Mouse (Mus musculus) limb, embryonic 10.5 days (tissue): ENCODE measurements around the gene Fryl. TPM values are rescaled to one million over a fixed set of nuclear protein-coding genes. Genes with fewer than 3 reads are reported as not detected.

Experiments
- DNase-seq: peaks from one replicate; pipeline ENCODE4 v3.0.0-alpha.2; 2017; ENCODE audit warnings: low spot score
- H3K27ac ChIP-seq: fragments of 300-500 bp; sonication (generic); 2 replicates; pipeline ENCODE4 v1.5.1; 2016; ENCODE audit warnings: mild to moderate bottlenecking
- H3K27me3 ChIP-seq: fragments of 300-500 bp; sonication (generic); 2 replicates; pipeline ENCODE4 v1.6.1; 2016; ENCODE audit warnings: low read depth, mild to moderate bottlenecking; ENCODE audit not compliant: poor library complexity, severe bottlenecking
- H3K36me3 ChIP-seq: fragments of 300-500 bp; sonication (generic); 2 replicates; pipeline ENCODE4 v1.6.1; 2016; ENCODE audit warnings: mild to moderate bottlenecking, moderate library complexity
- H3K4me1 ChIP-seq: fragments of 300-500 bp; sonication (generic); 2 replicates; pipeline ENCODE4 v1.6.1; 2016
- H3K4me3 ChIP-seq: fragments of 300-500 bp; sonication (generic); 2 replicates; pipeline ENCODE4 v1.5.1; 2016; ENCODE audit warnings: mild to moderate bottlenecking, moderate library complexity
- H3K9me3 ChIP-seq: fragments of 300-500 bp; sonication (generic); replicated peaks from 2 replicates; pipeline ENCODE4 v1.6.1; 2016; ENCODE audit warnings: mild to moderate bottlenecking
- WGBS: fragments of 180-500 bp; shearing (Covaris S2); methylation state at CpG from one replicate; pipeline ENCODE4 v1.1.7; 2016; 5-methylcytosine and 5-hydroxymethylcytosine counted together
- polyA plus RNA-seq: library from polyadenylated mRNA; unstranded; fragments of >200 nt; fragmentation: Nextera tagmentation; extraction: Ambion mirVana; gene quantifications from 2 replicates; pipeline ENCODE4 v1.2.1, GENCODE M21; 2016

Fryl gene
- polyA plus RNA-seq, 1 experiment from 2014 or later: 22.6 TPM

DNA sequence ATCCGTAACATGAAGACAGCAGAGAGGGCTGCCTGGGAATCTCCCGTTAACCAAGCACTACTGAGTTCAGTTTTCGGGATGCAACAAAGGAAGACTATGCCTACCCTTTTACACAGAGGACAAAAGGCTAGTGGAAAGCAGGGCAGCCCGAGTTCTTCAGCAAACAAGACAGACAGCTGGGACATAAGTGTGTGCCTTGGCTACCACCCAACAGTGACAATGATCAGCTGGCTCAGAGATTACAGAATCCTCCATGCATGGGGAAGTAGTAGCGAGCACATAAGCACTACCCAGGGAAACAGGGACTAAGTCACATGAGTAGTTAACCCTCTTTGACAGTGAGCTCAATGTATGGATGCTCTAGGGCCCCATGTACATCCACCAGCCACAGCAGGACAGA, 126.5 kb downstream of the Fryl start:
- Histone ChIP-seq H3K27ac (no peak overlapping the region), H3K4me1 (no peaks in the 10 kb centered on the region), H3K9me3 (no peaks in the 10 kb centered on the region), H3K27me3 (no peaks in the 10 kb centered on the region), H3K36me3 (peaks cover 28% of the 10 kb centered on the region), H3K4me3 (no peak overlapping the region)
- WGBS: 93% methylated on average over 5 of the region's 5 CpGs
- DNase-seq: no peak

GRCm38 (mm10) chr5:73119969-73120725, 136.3 kb downstream of the Fryl start:
- H3K36me3 ChIP-seq: peaks cover 37% of the 10 kb centered on the region
- no peak overlapping the region for H3K4me3 ChIP-seq
- 90% methylated on average over 13 of the region's 13 CpGs for WGBS
- H3K27me3 ChIP-seq: no peaks in the 10 kb centered on the region
- H3K9me3 ChIP-seq: no peaks in the 10 kb centered on the region
- H3K4me1 ChIP-seq: peaks cover 17% of the 10 kb centered on the region
- DNase-seq: no peak
- H3K27ac ChIP-seq: peak overlapping the region; percentile 44; the same call in 1 of the 2 replicates

DNA sequence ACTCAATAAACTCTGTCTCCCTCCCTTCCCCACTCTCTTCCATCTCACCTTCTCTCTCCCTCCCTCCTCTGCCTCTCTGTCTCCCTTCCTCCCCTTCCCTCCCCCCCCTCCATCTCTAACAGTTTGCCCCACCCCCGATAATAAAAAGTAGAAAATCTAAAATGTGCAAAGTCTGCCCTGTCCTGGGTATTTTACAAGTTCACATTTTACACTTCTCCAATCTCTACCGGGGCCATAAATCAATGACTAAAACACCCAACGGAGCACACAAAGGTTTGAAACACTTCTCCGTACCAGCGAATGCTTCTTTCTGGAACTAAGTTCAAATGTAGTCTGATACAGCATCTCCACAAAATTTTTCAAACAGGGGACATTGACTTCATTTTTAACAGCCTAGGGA, 136.9 kb downstream of the Fryl start:
- 76% methylated on average over 5 of the region's 5 CpGs for WGBS
- no peaks in the 10 kb centered on the region for H3K9me3 ChIP-seq
- no peak overlapping the region for H3K27ac ChIP-seq
- H3K4me3 ChIP-seq: no peak overlapping the region
- peaks cover 17% of the 10 kb centered on the region for H3K4me1 ChIP-seq
- peaks cover 36% of the 10 kb centered on the region for H3K36me3 ChIP-seq
- no peaks in the 10 kb centered on the region for H3K27me3 ChIP-seq
- DNase-seq: no peak

DNA sequence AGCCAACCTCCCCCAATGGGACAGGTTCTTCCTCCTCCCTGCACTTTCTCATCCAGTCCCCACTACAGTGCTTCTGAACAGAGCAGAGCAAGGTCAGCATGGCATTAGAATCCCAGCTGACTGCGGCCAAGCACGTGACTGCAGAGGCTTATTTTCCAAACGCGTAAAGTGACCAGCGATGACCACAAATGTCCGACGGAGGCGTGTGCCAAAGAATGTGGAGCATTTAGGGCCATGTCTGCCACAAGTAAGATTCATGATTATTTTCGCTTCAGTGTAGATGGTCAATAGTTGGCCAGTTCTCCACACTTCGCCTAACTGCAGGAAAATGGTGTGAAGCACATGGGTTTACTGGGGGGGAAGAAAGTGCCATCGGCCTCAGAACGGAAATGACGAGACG, 137.6 kb downstream of the Fryl start:
- Histone ChIP-seq H3K4me3 (no peak overlapping the region), H3K36me3 (peaks cover 38% of the 10 kb centered on the region), H3K27me3 (no peaks in the 10 kb centered on the region), H3K4me1 (peaks cover 17% of the 10 kb centered on the region), H3K9me3 (no peaks in the 10 kb centered on the region), H3K27ac (no peak overlapping the region)
- no peak for DNase-seq
- WGBS: 92% methylated on average over 14 of the region's 14 CpGs

- no peaks in the 10 kb centered on the region for H3K9me3 ChIP-seq
- WGBS: 92% methylated on average over 4 of the region's 4 CpGs
- H3K36me3 ChIP-seq: peaks cover 45% of the 10 kb centered on the region
- no peak for DNase-seq
- H3K27me3 ChIP-seq: no peaks in the 10 kb centered on the region
- H3K4me1 ChIP-seq: peaks cover 18% of the 10 kb centered on the region
- no peak overlapping the region for H3K4me3 ChIP-seq
- no peak overlapping the region for H3K27ac ChIP-seq
Measured at GRCm38 (mm10) chr5:73114878-73115277, 141.5 kb downstream of the Fryl start.

GRCm38 (mm10) chr5:73112331-73112730, 144.1 kb downstream of the Fryl start:
- no peaks in the 10 kb centered on the region for H3K27me3 ChIP-seq
- H3K4me1 ChIP-seq: peaks cover 7% of the 10 kb centered on the region; the same call in 1 of the 2 replicates
- no peak overlapping the region for H3K4me3 ChIP-seq
- 93% methylated on average over 13 of the region's 13 CpGs for WGBS
- H3K36me3 ChIP-seq: peaks cover 57% of the 10 kb centered on the region
- H3K9me3 ChIP-seq: no peaks in the 10 kb centered on the region
- no peak overlapping the region for H3K27ac ChIP-seq
- DNase-seq: no peak

DNA sequence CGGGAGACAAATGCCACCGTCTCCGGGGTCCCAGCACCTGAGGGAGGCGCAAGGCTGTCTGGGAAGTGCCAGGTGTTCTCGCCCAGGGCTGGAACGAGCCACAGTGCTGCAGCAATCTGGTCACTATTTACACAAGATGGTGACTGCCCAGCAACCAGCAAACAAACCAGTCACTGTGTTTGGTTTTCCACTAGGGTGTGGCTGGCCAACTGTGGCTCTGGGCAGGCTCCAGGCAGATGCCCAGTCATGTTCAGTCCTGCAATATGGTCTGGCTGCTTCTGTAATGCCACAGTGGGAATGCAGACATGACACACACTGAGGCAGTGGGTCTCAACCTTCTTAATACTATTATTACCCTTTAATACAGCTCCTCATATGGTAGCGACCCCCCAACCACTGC, 152.8 kb downstream of the Fryl start:
- Histone ChIP-seq H3K27ac (no peak overlapping the region), H3K9me3 (no peaks in the 10 kb centered on the region), H3K27me3 (no peaks in the 10 kb centered on the region), H3K36me3 (peaks cover 82% of the 10 kb centered on the region), H3K4me3 (no peak overlapping the region), H3K4me1 (peaks cover 4% of the 10 kb centered on the region; the same call in 1 of the 2 replicates)
- 91% methylated on average over 7 of the region's 7 CpGs for WGBS
- no peak for DNase-seq

GRCm38 (mm10) chr5:73102342-73102989, 154.0 kb downstream of the Fryl start:
- H3K27ac ChIP-seq: no peak overlapping the region
- no peaks in the 10 kb centered on the region for H3K9me3 ChIP-seq
- peaks cover 4% of the 10 kb centered on the region; the same call in 1 of the 2 replicates for H3K4me1 ChIP-seq
- WGBS: 84% methylated on average over 10 of the region's 10 CpGs
- H3K27me3 ChIP-seq: no peaks in the 10 kb centered on the region
- DNase-seq: no peak
- H3K36me3 ChIP-seq: peaks cover 82% of the 10 kb centered on the region
- H3K4me3 ChIP-seq: no peak overlapping the region

GRCm38 (mm10) chr5:73092236-73092635, 164.2 kb downstream of the Fryl start:
- Histone ChIP-seq H3K9me3 (no peaks in the 10 kb centered on the region), H3K27me3 (no peaks in the 10 kb centered on the region), H3K36me3 (peaks cover 68% of the 10 kb centered on the region), H3K4me1 (peaks cover 36% of the 10 kb centered on the region), H3K4me3 (no peak overlapping the region), H3K27ac (no peak overlapping the region)
- 24% methylated on average over 8 of the region's 8 CpGs for WGBS
- DNase-seq: peak; percentile 52

GRCm38 (mm10) chr5:73089158-73089557, 167.3 kb downstream of the Fryl start:
- no peak for DNase-seq
- Histone ChIP-seq H3K27ac (no peak overlapping the region), H3K4me1 (peaks cover 27% of the 10 kb centered on the region), H3K27me3 (no peaks in the 10 kb centered on the region), H3K9me3 (no peaks in the 10 kb centered on the region), H3K36me3 (peaks cover 66% of the 10 kb centered on the region), H3K4me3 (no peak overlapping the region)
- WGBS: 96% methylated on average over 17 of the region's 17 CpGs

DNA sequence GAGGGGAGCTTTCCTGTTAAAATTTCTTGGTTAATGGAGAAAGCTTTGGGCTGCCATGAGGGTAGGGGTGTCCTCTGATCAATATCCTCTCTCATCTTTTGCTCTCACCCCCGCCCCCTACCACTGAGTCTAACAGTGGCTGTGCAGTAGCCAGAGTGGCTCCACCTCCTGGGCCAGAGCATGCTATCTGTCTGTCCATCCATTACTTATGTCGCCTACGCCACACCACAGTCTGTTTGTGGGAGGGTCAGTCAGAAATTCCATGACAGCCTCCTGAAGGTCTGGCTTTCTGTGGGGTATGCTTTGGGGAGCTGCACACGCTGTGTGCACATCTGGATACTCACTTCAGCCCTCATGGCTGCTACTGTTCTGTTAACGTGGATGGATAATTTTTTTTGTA, 174.9 kb downstream of the Fryl start:
- no peaks in the 10 kb centered on the region for H3K9me3 ChIP-seq
- H3K36me3 ChIP-seq: peaks cover 74% of the 10 kb centered on the region
- WGBS: 92% methylated on average over 5 of the region's 5 CpGs
- H3K4me3 ChIP-seq: no peak overlapping the region
- DNase-seq: no peak
- H3K4me1 ChIP-seq: no peaks in the 10 kb centered on the region
- H3K27ac ChIP-seq: no peak overlapping the region
- no peaks in the 10 kb centered on the region for H3K27me3 ChIP-seq

DNA sequence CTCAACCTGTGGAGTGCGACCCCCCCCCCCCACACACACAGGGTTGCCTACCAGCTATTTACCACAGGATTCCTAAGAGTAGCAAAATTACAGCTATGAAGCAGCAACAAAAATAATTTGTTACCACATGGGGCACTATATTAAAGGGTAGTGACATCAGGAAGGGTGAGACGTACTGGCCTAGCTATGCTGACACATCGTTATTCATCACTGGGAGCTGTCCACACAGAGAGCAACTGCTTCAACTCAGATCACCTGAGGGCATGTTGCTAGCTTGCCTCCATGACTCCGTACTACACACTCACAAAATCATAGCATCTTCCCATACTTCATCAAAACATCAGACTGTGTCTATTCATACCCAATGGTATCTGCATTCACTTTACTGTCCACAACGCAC, 176.6 kb downstream of the Fryl start:
- H3K36me3 ChIP-seq: peaks cover 79% of the 10 kb centered on the region
- WGBS: 76% methylated on average over 5 of the region's 5 CpGs

DNA sequence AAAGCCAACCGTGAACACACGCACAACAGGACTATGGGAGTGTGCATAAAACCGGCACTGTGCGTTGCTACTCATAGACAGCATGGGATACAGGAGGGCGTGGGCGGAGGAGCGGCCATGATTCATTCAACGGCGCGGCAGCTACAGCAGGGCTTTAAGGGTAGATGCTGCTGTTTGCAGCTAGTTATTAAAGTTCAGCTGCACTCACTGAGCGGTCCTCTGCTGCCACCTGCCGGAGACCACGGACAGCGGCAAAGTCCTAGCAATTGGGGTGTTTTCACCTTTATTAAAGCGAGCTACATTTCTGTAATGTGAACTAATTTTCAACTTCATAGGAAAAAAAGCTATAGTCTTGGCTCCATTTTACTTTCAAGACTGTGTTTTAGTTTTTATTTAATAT, 185.1 kb downstream of the Fryl start:
- Histone ChIP-seq H3K27me3 (no peaks in the 10 kb centered on the region), H3K27ac (no peak overlapping the region), H3K4me3 (no peak overlapping the region), H3K4me1 (no peaks in the 10 kb centered on the region), H3K9me3 (no peaks in the 10 kb centered on the region), H3K36me3 (peaks cover 73% of the 10 kb centered on the region)
- DNase-seq: peak; percentile 87
- WGBS: 48% methylated on average over 15 of the region's 15 CpGs

More for the DNA sequence above, 176.6 kb downstream of the Fryl start:
- DNase-seq: no peak
- H3K4me1 ChIP-seq: no peaks in the 10 kb centered on the region
- H3K4me3 ChIP-seq: no peak overlapping the region
- no peaks in the 10 kb centered on the region for H3K27me3 ChIP-seq
- no peak overlapping the region for H3K27ac ChIP-seq
- H3K9me3 ChIP-seq: no peaks in the 10 kb centered on the region
